Mouse (Mus musculus) thymus, postnatal 4 days (tissue): ENCODE measurements around the gene Frem2.

Source experiments
- DNase-seq: peaks from one replicate; pipeline ENCODE4 v3.0.0; 2021

Gene Frem2

DNA sequence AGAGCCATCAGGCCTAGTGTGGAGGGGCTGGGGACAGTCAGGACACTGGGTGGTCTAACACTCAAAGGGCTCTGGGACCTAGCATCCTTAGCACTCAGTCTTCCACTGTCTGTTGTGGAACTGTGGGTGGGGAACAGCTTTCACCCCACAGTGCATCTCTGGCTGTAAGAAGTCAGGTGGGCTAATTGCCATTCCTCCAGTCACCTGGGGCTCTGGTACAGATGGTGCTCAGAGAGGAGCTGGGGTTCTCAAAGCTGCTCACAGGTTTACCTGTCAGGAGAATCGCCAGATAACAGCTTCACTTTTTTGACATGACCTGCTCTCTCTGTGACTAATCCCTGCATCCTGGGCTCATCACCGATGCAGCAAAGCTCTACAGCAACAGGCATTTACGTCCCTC, 46.0 kb downstream of the Frem2 start:
- DNase-seq: no peak

DNA sequence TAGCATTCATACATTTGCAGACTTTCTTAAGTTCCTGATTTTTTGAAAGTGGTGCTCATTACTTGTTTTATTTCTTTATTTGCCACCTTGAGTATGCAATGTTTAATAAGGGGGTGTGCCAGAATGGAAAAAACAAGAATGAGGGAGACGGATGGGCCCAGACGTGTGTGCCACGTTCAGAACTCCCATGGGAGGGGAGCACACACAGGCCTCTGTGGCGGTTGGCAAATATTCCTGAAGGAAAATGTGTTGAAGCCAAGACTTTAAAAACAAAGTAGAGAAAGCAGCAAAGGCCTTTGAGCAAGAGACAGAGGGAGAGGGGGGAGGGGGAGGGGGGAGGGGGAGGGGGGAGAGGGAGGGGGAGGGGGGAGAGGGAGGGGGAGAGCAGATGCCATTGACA, 47.3 kb downstream of the Frem2 start:
- no peak for DNase-seq

DNA sequence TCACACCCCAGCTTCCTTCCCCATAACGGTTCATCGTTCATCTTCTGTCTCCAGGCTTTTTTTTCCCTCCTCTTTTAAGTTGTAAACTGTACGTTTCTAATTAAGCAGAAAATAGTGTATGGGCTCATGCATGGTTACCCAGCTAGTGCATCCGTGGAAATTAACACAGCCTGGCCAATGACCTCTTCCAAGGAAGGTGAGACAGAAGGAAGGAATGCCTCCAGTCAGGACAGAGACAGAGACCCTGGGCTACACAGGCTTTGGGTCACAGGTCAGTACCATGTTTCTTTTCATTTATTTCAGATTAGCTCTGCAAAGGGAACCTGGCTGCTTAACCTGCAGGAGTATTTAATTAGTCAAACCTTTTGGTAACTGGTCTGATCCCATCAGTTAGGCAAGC, 57.0 kb downstream of the Frem2 start:
- DNase-seq: no peak

DNA sequence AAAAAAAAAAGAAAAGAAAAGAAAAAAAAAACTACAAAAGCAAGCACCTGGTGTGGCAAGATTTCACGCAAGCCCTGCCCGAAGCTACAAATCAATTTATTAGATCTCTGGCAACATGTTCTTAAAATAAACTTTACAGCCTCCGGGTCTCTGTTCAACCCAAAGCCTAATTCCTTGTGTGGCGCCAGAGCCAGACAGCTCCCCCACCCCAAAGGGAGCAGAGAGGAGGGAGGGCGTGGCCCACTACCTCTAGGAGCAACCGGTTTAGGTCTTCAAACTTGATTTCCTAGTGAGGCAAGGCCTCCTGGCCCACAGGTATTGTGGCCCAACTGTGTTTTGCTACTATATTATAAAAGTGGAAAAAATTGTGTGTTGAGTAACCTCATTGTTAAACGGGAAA, 57.8 kb downstream of the Frem2 start:
- no peak for DNase-seq

DNA sequence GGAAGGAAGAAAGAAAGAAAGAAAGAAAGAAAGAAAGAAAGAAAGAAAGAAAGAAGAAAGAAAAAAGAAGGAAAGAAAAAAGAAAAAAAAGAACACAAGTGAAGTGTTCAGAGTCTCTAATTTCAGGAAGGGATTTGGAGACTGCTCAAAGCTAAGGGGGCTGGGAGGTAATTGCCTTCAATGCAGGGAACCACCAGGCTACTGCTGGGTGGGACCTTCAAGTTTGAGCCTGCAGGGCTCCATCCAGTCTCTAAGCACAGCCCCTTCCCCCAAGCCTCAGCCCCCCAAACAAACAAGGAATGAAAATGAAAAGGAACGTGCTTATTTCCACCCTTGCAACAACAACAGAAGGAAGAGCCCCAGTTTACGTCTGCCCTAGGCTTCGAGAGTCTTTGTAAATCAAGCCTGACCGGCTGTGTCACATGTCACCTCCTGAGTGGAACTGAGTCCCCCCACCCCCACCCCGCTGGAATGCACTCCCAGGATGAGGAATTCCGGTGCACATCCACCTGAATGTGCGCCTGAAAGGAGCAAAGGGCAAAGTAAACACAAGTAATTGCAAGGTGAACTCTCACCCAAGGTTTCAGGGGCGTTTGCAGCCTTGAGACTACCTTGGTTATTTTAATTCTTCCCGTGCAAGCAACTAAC, 58.9 kb downstream of the Frem2 start:
- no peak for DNase-seq

DNA sequence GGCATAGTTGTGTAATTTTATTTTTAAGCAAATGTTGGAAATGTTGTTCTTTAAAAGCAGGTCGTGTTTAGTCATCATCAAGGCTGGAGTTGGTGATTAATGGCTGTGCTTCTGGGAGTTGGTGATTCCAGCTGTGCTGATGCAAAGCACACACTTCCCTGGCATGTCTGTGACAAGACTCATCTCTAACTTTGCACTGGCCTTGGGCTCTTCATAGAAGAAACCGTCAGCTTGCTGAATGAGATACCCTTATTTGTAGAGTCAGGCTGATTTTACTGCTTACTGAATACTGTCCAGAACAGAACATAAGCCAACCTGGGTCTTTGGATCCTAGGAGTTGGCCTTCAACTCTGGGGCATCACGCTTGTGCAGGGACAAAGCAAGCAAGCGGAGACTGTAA, 62.7 kb downstream of the Frem2 start:
- no peak for DNase-seq

DNA sequence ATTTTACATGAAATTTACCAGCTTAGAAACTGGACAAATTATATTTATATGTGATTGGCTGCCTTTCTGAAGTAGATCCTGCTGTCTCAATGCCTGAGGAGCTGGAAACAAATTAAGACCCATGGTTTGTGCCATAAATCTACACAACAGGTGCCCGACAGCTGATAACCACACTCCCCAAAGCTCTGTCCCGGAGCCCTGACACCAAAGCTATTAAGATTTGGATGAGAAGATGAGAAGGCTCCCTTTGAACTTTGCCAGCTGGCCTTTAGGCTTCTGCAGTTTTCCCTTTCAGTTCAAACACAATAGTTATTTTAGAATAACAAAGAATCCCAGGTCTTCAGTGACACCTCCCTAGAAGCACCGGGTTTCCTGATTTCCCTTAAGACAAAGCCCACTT, 63.4 kb downstream of the Frem2 start:
- no peak for DNase-seq

DNA sequence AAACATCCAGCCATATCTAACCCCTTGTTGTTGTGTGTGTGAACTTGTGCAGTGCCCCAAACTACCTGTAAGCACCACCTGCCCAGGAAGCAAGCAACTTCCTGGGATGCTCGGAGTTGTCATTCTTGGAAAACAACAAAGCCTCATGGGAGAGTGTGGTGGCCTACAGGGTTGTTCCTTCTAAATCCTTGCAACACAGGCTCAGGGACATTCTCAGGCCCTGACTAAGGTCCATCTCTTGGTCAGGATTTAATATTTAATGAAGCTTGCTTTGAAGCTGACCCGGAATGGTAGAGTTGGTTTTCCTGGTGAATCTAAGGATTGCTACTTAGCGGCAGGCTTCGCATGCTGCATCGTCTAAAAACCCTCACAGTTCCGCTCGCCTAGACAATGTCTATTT, 65.1 kb downstream of the Frem2 start:
- DNase-seq: no peak

DNA sequence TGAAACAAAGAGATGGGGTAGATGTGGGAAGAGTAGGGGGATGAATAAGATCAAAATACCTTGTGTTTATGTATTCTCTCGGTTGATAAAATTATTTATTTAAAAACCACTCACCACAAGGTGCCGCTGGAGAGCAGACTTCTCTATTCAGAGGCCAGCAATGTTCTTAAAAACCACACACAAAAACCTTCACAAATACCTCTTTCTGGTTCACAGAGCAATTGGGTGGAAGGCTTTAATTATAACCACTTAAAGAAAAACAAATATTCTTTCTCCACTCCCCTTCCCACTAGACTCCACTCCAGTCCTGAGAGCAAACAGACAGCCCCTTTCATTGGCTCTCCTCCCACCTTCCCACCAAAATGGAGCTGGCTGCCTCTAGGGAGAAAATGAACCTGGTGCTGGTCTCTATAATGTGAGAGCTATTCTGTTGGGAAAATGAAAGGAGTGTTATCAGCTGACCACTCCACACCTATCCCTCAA, 67.0 kb downstream of the Frem2 start:
- DNase-seq: peak; percentile 67

DNA sequence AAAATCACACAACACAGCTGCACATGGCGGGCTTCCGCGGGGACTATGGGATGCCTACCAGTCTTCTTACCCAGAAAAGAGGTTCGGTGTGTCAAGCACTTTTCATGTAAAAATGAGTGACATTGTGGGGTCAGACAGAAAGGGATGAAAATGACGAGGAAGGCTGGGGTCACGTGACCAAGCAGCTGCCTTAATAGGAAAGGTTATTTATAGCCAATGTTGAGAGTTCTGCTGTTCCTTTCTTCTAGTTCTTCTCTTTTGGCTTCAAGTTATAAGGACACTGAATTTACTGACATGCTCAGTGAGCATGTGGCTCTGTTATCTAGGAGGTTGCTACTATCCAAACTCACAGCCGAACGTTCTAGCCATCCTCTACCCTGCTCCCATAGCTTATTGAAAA, 73.9 kb downstream of the Frem2 start:
- DNase-seq: no peak

DNA sequence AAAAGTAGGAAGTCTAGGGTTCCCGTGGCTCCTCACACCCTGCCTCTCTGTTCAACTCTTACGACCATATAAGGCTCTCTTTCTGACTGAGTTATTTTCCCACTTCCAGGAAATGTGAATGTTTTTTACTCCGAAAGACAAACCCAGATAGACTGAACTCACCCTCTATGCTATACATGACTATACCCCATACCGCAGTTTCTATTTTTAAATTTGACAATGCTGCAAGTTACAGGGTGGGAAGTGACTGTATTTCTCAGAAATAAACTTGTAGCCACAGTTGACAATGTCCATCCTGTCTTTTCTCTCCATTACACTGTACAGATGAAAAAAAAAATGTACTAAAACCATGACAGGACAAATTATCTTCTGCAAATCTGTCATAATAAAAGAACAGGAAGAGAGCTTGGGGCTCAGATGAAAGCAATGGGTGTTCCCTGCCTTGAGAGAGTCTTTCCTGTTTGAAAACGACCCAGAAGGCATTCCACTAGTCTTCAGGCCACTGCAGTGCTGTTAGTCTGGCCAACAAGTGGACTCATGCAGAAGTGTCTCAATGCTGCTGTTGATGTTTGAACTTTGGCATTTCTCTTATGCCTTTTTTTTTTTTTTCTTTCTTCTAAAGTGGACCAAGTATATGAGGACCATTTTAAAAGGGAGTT, 76.4 kb downstream of the Frem2 start:
- DNase-seq: no peak

DNA sequence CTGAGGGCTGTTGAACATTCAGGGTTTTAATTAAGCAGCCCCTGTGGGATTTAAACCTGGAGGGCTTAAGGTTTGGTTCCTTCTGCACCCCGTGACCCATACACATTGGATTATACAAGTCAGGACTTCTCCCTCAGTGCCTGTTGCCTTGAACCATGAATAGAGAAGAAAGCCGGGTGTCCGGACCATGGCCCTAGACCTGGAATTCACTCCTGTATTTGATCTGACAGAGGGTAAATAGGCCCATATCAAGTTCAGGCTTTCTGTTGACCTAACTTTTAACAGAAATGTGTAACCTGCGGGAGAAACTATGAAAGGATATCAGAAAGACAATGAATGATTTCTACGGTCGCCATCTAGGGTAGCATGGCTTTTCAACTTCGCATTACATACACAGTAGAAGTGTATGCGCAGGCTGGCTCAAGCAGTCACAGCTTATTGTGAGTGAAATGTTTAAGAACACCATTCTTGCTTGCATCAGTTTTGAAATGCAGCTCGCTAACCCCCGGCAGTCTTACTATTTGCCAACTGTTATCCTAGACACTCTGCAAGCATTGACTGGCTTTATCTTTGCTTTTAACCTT, 77.9 kb downstream of the Frem2 start:
- no peak for DNase-seq

DNA sequence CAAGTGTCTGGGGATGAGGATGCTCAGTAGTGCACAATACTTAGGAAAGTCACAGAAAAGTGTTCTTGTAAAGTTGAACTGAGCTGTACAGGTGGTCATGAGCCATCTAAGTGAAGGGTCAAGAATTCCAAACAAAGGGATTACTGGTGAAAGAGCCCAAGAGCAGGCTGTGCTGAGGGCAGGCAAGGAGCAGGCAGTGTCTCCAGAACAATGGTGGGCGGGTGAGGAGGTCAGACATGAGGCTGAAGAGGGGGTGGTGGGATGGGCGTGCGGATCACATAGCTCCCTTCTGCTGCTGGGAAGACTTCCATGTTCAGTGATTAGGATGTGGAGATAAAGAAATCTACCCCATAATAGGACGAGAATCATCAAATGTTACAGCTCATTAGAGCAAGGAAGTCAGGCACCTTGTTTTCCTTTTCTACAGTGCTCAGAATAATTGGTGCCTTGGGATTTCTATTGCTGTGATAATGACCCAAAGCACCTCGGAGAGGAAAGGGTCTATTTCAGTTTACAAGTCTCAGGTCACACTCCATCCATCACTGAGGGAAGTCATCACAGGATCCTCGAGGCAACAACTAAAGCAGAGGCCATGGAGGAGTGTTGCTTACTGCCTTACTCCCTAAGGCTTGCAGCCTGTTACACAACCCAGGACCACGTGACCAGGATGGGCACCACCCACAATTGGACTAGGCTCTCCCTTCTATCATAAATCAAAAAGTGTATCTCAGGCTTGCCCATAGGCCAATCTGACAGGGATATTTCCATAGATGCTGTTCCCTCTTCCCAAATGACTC, 80.6 kb downstream of the Frem2 start:
- DNase-seq: no peak

DNA sequence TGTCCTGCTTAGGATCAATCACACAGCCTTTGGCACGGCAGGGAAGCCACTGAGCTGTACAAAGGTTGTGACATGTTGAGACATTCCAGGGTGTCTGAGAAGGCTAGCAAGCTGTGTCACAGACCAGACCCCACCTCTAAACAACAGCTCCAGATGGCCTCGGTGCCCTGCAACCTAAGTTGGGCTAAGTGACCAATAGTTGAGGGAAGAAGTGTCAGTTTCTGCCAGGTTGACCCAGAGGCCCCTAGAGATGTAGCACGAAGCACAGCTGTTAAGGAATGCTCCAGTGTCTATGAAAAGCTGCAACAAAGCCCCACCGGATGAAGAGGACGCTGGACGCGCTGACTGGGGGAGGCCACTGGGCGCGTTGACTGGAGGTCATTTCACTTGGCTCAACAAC, 83.0 kb downstream of the Frem2 start:
- no peak for DNase-seq

DNA sequence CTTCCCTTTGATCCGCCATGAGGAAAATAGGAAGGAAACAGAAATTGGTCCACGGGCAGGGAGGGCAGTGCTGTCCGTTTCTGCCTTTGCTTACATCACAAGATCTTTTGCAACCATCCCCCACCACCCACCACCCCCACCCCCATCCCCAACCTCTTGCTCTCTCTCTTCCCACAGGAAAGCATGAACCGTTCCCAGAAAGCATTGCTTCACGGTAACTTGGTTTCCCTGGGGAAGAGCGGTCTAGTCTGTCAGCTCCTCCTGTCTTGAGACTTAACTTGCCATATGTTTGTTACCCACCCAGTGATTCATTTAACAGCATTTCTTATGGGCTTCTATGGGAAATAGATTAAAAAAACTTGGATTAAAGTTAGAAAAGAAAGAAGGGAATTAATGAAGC, 85.5 kb downstream of the Frem2 start:
- DNase-seq: no peak

DNA sequence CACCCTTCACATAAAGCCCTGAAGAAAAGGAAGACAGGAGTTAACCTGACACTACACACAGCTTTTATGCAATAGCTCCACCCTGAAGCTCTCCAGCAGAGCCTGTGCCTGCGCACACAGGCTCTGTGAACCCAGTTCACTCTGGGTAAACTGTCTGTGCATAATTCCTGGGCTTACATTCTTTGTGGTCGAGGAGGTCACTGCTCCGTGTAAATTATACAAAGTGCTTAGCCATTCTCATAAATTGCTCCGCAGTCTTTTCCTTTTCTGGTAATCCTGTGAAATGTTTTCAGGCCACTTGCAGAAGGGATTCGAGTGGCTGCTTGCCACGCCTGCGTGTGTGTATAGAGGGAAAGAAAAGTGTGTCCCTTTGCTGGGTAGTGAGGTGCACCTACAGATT, 92.6 kb downstream of the Frem2 start:
- DNase-seq: no peak

DNA sequence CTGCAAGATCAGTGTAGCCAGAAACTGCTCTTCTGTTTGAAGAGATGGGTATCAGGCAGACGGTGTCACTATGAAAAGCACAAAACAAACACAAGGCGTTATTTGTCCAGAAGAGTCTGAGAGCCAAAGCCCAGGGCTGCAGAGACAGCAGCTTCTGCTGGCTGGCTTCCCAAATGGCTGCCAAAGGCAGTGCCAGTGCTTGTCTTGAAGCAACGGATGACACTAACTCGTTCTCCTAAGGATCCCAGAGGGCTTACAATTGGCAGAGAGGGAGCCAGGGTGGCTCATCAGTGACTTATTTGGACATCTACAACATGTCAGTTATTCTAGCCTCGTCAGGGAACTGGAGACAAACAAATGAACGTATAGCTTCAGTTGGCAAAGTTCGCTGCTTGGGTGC, 93.4 kb downstream of the Frem2 start:
- DNase-seq: no peak

DNA sequence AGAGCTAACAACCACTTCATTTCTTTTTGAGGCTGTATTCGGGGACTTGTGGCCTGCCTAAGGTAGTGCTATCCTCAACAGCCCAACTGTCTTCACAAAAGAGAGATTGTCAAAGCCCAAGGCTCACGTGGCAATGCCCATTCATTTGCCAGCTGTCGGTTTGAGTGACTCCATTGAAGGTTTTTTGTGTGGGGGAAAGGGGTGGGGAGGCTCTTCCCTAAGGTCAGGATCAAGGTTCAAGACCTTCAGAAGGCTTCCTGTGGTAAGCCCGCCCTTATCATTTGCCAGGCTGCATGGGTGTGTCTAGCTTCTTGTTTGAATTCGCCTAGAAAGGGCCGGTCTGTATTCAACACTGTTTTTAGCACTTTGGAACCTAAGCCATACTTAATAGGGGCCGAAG, 95.3 kb downstream of the Frem2 start:
- DNase-seq: no peak

DNA sequence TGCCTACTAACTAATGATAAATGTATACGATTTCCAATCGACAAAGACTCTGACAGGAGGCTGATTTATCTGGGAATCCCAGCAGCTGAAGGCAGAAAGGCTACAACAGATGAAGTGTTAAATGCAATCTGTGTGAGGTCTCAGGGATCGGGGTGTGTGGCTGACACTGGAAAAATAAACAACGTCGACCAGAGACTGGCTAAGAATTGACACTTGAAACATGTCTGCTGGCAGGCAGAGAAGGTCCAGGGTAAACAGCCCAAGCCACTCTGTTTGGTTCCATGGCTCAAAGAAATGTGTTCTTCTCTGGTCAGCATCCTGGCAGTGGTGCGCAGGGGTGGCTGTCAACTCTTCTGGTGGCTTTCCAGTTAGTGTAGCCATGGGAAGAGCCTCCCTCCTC, 98.1 kb downstream of the Frem2 start:
- DNase-seq: no peak

DNA sequence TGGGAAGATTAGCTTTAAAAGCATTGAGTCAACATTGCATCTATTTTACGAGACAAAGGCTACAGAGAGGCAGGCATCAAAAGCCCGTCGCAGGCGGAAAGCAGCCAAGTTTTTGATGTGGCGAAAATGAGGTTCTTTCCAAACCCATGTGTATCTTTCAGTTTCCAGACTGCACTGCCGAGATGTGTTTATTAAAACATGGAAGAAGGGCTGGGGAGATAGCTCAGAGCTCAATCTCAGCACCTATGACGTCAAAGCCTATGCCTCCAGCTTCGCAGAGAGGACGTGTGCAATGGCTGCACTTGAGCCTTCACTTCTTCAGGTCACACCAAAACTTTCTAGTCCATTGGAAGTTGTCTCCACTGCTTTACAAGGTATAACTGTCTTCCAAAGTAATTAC, 98.9 kb downstream of the Frem2 start:
- DNase-seq: no peak

DNA sequence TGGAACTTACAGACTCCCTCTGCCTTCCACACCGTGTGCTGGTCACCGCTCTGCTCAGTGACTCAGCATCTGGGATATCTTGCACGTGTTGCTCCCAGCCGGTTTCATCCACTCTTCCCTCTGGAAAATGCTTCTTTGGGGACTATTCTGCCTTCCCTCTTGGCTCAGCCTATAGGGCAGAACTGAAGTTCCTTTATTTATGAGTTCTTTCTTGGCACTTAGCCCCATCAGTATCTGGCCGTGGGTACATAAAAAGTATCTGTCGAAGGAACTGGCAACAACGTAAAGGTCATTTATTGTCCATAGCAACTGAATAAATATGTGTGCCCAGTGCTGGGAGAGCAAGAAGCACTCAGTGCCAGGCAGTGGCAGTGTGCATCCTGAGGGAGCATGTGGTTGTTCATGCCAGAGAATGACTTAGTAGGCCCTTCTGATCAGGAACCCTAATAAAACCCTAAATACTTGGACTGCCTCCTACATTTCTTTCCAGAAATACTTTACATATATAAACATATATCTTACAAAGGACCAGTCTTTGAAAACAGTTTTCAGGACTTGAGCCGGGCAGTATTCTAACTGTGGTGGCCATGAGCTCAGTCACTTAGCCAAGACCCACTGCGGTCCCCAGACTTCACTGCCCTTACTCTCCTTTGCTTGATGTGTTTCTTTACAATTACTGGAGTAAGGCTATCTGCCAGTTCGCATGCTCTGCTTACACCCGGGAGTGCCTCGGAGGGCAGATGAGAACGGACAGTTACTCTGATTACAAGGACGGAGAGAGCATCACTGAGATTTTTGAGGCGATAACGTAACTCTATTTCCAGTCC, 99.6 kb downstream of the Frem2 start:
- no peak for DNase-seq

DNA sequence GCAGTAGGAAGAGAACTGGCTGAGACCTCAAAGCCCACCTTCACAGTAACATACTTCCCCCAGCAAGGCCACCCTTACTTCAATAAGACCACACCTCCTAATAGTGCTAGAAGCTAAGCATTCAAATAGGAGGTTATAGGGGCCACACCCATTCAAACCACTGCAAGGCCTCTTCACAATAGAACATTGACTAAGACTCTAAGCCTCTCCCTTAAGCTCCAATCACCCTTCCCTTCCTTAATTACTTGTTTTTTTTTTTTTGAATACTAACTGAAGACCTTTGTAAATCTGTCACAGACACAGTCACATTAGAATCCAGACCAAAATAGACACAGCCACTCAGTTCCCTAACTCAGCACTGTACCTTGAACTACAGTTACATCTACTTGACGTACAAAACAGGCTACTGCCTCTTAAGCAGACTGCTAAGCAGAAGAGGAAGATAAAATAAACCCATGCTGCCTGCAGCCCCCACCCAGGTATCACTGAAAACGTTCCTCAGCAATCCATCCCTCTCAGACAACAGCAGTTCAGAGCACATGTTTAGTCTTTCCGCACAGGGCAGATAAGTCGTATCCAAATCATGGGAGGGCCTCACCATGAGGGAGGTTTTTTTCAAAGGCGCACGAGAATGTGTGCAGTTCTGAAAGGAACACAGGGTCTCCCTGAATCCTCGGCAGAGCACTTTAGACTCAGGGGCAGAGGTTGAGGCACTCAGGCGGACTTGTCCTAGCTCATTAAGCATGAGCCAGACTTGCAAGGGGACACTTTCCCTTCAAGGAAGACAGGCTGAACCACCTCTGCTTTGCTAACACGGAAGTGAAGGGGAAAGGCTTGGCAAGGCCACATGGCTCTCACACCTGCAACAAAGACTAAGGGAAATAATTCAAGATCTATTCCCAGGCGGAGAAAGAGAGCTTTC, 101.9 kb downstream of the Frem2 start:
- DNase-seq: no peak
